Mouse (Mus musculus) layer of hippocampus, adult 8-10 months (tissue): ENCODE results near the gene Fam43a. TPM values are rescaled to one million over a fixed set of nuclear protein-coding genes. Genes with fewer than 3 reads are reported as not detected.

ENCODE experiments used
- DNase-seq, 2 experiments: peaks; one replicate each; pipeline ENCODE4 v3.0.0; 2022; ENCODE audit warnings: low spot score in 2 of 2
- total RNA-seq, 4 experiments: library from RNA; stranded (reverse); gene quantifications; 2 replicates each; pipeline ENCODE4 v1.2.4; 2022

Fam43a gene
- total RNA-seq, 4 experiments from 2014 or later: 9.4 to 10.9 (median 9.7) TPM

GRCm38 (mm10) chr16:30595835-30596557, 3.5 kb upstream of the Fam43a start:
- peak; percentile 58 to 73 for DNase-seq

- peak; percentile 90 to 96 for DNase-seq
Measured at GRCm38 (mm10) chr16:30596959-30597681, 2.4 kb upstream of the Fam43a start.

GRCm38 (mm10) chr16:30600431-30601045, 1.0 kb downstream of the Fam43a start:
- peak in 1 of 2 experiments; percentile 29 for DNase-seq

- DNase-seq: peak in 1 of 2 experiments; percentile 27
Measured at GRCm38 (mm10) chr16:30601046-30601832, 1.7 kb downstream of the Fam43a start.

- no peak for DNase-seq
Measured at GRCm38 (mm10) chr16:30601946-30602345, 2.4 kb downstream of the Fam43a start.

- DNase-seq: no peak
Measured at GRCm38 (mm10) chr16:30602684-30603530, 3.4 kb downstream of the Fam43a start.

- no peak for DNase-seq
Measured at GRCm38 (mm10) chr16:30603531-30603842, 4.0 kb downstream of the Fam43a start.

GRCm38 (mm10) chr16:30604061-30604806, 4.7 kb downstream of the Fam43a start:
- DNase-seq: no peak

- no peak for DNase-seq
Measured at GRCm38 (mm10) chr16:30604807-30605137, 5.2 kb downstream of the Fam43a start.

- no peak for DNase-seq
Measured at GRCm38 (mm10) chr16:30605528-30605927, 6.0 kb downstream of the Fam43a start.

- no peak for DNase-seq
Measured at GRCm38 (mm10) chr16:30607868-30608267, 8.3 kb downstream of the Fam43a start.

GRCm38 (mm10) chr16:30611331-30611730, 11.8 kb downstream of the Fam43a start:
- DNase-seq: no peak

- DNase-seq: no peak
Measured at GRCm38 (mm10) chr16:30613122-30613521, 13.6 kb downstream of the Fam43a start.

GRCm38 (mm10) chr16:30614122-30614521, 14.6 kb downstream of the Fam43a start:
- DNase-seq: no peak

GRCm38 (mm10) chr16:30614705-30615317, 15.3 kb downstream of the Fam43a start:
- no peak for DNase-seq

GRCm38 (mm10) chr16:30616281-30616680, 16.8 kb downstream of the Fam43a start:
- no peak for DNase-seq

GRCm38 (mm10) chr16:30623645-30624044, 24.1 kb downstream of the Fam43a start:
- DNase-seq: no peak

GRCm38 (mm10) chr16:30624640-30625039, 25.1 kb downstream of the Fam43a start:
- DNase-seq: no peak

- no peak for DNase-seq
Measured at GRCm38 (mm10) chr16:30627586-30628337, 28.2 kb downstream of the Fam43a start.
